Mouse (Mus musculus) Muller cell, postnatal 12 days (primary cell): ENCODE measurements around the gene Mzt1.

Source experiments
- DNase-seq: peaks from one replicate; pipeline ENCODE4 v3.0.0-alpha.2; 2015; ENCODE audit errors: inconsistent ontology term

The Mzt1 gene

DNA sequence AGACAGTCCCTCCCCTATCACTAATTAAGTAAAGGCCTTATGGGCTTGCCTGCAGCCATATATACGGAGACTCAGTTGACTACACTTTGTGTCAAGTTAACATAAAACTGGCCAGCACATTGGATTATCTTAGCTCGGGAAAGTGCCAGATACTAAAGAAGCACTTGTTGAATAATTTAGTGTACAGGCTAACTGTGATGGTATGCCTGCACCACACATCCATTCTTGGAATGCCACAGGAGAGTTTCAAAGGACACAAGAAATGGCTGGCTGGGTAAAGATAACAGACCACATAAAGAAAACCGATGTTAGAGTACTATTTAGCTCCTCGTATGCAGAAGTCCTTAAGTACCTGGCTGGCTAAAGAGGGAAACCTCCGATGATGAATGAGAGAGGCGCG lies 27.2 kb downstream of the Mzt1 start:
- no peak for DNase-seq

DNA sequence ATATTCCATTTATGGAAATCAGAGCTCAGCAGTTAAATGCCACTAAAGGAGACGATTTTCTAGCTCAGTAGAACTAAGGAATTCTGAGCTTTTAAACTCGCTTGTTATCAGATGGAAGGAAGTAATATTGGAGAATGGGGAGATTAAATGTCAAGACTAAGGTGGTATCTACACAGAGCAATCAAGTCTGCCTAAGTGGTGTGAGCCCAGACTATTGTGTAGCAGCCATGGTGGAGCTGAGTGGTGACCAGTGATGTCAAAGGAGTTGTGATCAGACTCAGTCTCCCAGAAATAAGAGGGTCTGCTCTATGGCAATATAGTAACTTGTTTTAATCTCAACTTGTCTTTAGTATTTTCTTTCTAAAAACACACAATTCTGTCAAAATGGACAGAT lies 35.0 kb downstream of the Mzt1 start:
- DNase-seq: peak; percentile 7

DNA sequence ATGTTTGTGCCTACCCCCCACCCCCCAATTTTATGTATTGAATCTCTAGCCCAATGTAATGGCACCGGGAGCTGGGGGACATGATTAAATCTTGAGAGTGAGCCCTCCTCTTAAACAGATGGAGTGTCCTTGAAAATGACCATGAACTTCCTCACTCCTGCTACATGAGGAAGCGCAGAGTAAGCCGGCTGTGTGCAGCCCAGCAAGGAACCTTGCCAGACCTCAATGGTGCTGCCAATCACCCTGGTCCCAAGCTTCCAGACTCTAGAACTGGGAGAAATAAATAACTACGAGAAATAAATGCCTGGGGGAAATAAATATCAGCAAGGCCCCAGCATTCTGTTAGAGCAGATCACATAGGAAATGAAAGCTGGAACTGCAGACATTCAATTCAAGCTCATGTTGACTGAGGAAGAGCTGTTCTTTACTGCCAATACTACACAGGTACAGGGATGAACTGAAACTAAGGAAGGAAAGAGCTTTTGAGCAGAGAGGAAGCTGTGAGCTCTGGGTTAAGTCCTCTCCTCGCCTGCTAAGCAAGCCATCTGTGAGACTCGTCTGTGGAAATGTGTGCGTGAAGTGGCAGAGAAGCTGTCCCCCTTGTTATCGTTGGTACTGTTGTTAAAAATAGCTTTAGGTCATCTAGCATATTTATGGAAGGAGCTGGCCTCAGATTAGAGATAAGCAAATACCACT lies 35.6 kb downstream of the Mzt1 start:
- DNase-seq: no peak

- DNase-seq: no peak
Observed at GRCm38 (mm10) chr14:98994218-98994617, 51.7 kb downstream of the Mzt1 start, which contains the start of gene Rpl36a-ps1. Gene Rpl36a-ps1 (minus strand): TSS chr14:98994318.

DNA sequence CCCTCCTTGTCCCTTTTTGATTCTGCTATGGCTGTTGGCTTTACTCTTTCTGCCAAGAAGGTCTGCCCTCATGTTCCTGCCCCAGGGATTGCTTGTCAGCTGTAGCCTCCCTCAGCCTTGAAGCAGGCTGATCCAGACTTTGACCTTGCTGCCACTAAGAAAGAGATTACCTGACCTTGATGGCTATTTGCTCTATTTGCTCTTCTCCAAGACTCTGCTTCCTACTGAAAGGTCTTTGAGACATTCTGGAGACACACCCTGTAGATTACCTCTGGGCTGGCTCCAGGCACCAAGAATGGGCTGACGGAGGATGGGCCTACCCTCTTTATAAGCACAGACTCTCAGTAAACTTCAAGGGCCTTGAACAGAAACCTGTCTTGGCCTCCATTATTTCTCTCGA lies 53.5 kb downstream of the Mzt1 start:
- DNase-seq: no peak

GRCm38 (mm10) chr14:98990636-98991035 lies 55.3 kb downstream of the Mzt1 start:
- DNase-seq: no peak

- DNase-seq: no peak
Observed at GRCm38 (mm10) chr14:98989818-98990217, 56.1 kb downstream of the Mzt1 start.
